23 mouse cellular contexts compared by ENCODE assay signal in genomic region chr7:109813330-109814140, GRCm38 (mm10). TPM values are rescaled to one million over a fixed set of nuclear protein-coding genes. Genes with fewer than 3 reads are reported as not detected.
A peak's percentile ranks its signal among the peaks of the same experiment; 100 is the strongest.
DNase-seq lines count a peak whose midpoint lies in the region; ATAC-seq lines count a peak whose summit lies in the region.
"Had no signal": no experiment of that assay in that cellular context is flagged by ENCODE, and none has a peak within 500 bp of the region (broad histone marks: within the 10 kb centered on the region; RNA-seq: fewer than 3 reads in every experiment).

No protein-coding gene starts in this region.

- no peaks in the 10 kb centered on the region for H3K9me3 ChIP-seq in midbrain, embryonic 11.5 days (ENCODE audit: control insufficient read depth, low read length)
- no peaks in the 10 kb centered on the region for H3K9me3 ChIP-seq in midbrain, embryonic 16.5 days (replicated peaks; ENCODE audit: control insufficient read depth, low read length, poor library complexity, severe bottlenecking)
- H3K9me3 ChIP-seq in midbrain, embryonic 12.5 days = no peaks in the 10 kb centered on the region
- H3K9me3 ChIP-seq in heart, embryonic 10.5 days = no peaks in the 10 kb centered on the region
- H3K9me3 ChIP-seq: embryonic facial prominence, embryonic 13.5 days; hindbrain, embryonic 12.5 days had no signal

- WGBS in midbrain, embryonic 11.5 days = 16% methylated on average over 4 of the region's 4 CpGs
- WGBS in midbrain, embryonic 16.5 days = 13% methylated on average over 4 of the region's 4 CpGs
- WGBS in midbrain, embryonic 12.5 days = 19% methylated on average over 4 of the region's 4 CpGs
- 66% methylated on average over 4 of the region's 4 CpGs for WGBS in heart, embryonic 10.5 days

- H3K36me3 ChIP-seq in midbrain, embryonic 11.5 days (ENCODE audit: control insufficient read depth, insufficient read depth, low read length) = no peaks in the 10 kb centered on the region
- H3K36me3 ChIP-seq in midbrain, embryonic 16.5 days (ENCODE audit: control insufficient read depth, insufficient read depth, low read length) = no peaks in the 10 kb centered on the region
- no peaks in the 10 kb centered on the region for H3K36me3 ChIP-seq in midbrain, embryonic 12.5 days
- no peaks in the 10 kb centered on the region for H3K36me3 ChIP-seq in heart, embryonic 10.5 days
- H3K36me3 ChIP-seq: embryonic facial prominence, embryonic 13.5 days; hindbrain, embryonic 12.5 days had no signal

- no peak overlapping the region for H3K9ac ChIP-seq in midbrain, embryonic 11.5 days (ENCODE audit: low read length)
- no peak overlapping the region for H3K9ac ChIP-seq in midbrain, embryonic 16.5 days (ENCODE audit: low read depth, low read length)
- H3K9ac ChIP-seq in midbrain, embryonic 12.5 days (replicated peaks) = no peak overlapping the region
- H3K9ac ChIP-seq: embryonic facial prominence, embryonic 13.5 days; hindbrain, embryonic 12.5 days had no signal

- H3K27me3 ChIP-seq in midbrain, embryonic 11.5 days (ENCODE audit: control insufficient read depth, insufficient read depth, low read length) = no peaks in the 10 kb centered on the region; the same call in 1 of the 2 replicates
- no peaks in the 10 kb centered on the region for H3K27me3 ChIP-seq in midbrain, embryonic 16.5 days (ENCODE audit: control insufficient read depth, insufficient read depth, low read depth, low read length)
- H3K27me3 ChIP-seq in midbrain, embryonic 12.5 days = peaks cover 34% of the 10 kb centered on the region
- H3K27me3 ChIP-seq in heart, embryonic 10.5 days (ENCODE audit: insufficient read depth, poor library complexity, severe bottlenecking) = no peaks in the 10 kb centered on the region
- H3K27me3 ChIP-seq: embryonic facial prominence, embryonic 13.5 days; hindbrain, embryonic 12.5 days had no signal

- no peak overlapping the region for H3K4me2 ChIP-seq in midbrain, embryonic 11.5 days
- no peak overlapping the region for H3K4me2 ChIP-seq in midbrain, embryonic 16.5 days (ENCODE audit: low read length)
- H3K4me2 ChIP-seq in midbrain, embryonic 12.5 days (replicated peaks) = no peak overlapping the region
- H3K4me2 ChIP-seq: embryonic facial prominence, embryonic 13.5 days; hindbrain, embryonic 12.5 days had no signal

- intact Hi-C loops in heart, postnatal 14 days (cut with DNase I) = no loop called here

- H3K4me3 ChIP-seq in midbrain, embryonic 11.5 days (ENCODE audit: low read depth, low read length) = no peak overlapping the region
- H3K4me3 ChIP-seq in midbrain, embryonic 16.5 days (ENCODE audit: low read depth, low read length) = no peak overlapping the region
- H3K4me3 ChIP-seq in midbrain, embryonic 12.5 days = no peak overlapping the region
- no peak overlapping the region for H3K4me3 ChIP-seq in heart, embryonic 10.5 days
- H3K4me3 ChIP-seq: embryonic facial prominence, embryonic 13.5 days; hindbrain, embryonic 12.5 days; left cerebral cortex, adult 2 months; myocyte had no signal

- peak; percentile 84 for ATAC-seq in midbrain, embryonic 11.5 days (ENCODE audit: low FRiP score)
- ATAC-seq in midbrain, embryonic 16.5 days = no peak
- peak; percentile 73; the same call in 1 of the 2 replicates for ATAC-seq in midbrain, embryonic 12.5 days (ENCODE audit: low FRiP score, low read depth)

- peak; percentile 87 for DNase-seq in midbrain, embryonic 11.5 days (ENCODE audit: low spot score, missing footprints)
- peak; percentile 39 for DNase-seq in embryo, embryonic 9.5 days (ENCODE audit: extremely low spot score)
- DNase-seq in retina, embryonic 14.5 days (ENCODE audit: low spot score) = peak; percentile 27
- no peak for DNase-seq in heart, postnatal 14 days
- no peak for DNase-seq in gastrocnemius, postnatal 25 days
- DNase-seq in heart, embryonic 10.5 days (ENCODE audit: low spot score) = no peak
- DNase-seq: adrenal gland, adult 2 months; cerebellum, postnatal 10 days; gastrocnemius, postnatal 36 days; kidney, adult 8-10 months; kidney, postnatal 36 days; left cerebral cortex, postnatal 4 days; lung, adult 18-20 months; lung, postnatal 14 days; thymus, postnatal 36 days had no signal

- H3K27ac ChIP-seq in midbrain, embryonic 11.5 days (ENCODE audit: low read depth, low read length) = peak overlapping the region; percentile 51
- no peak overlapping the region for H3K27ac ChIP-seq in midbrain, embryonic 16.5 days (ENCODE audit: low read length)
- H3K27ac ChIP-seq in midbrain, embryonic 12.5 days (replicated peaks) = peak overlapping the region; percentile 65
- no peak overlapping the region for H3K27ac ChIP-seq in heart, embryonic 10.5 days
- H3K27ac ChIP-seq: embryonic facial prominence, embryonic 13.5 days; hindbrain, embryonic 12.5 days; left cerebral cortex, adult 2 months had no signal

- H3K4me1 ChIP-seq in midbrain, embryonic 11.5 days (ENCODE audit: control insufficient read depth, insufficient read depth, low read length) = peaks cover 14% of the 10 kb centered on the region; the same call in 1 of the 2 replicates
- H3K4me1 ChIP-seq in midbrain, embryonic 16.5 days (ENCODE audit: control insufficient read depth, insufficient read depth, low read length) = no peaks in the 10 kb centered on the region
- H3K4me1 ChIP-seq in midbrain, embryonic 12.5 days = peaks cover 22% of the 10 kb centered on the region
- H3K4me1 ChIP-seq in heart, embryonic 10.5 days = no peaks in the 10 kb centered on the region
- H3K4me1 ChIP-seq: embryonic facial prominence, embryonic 13.5 days had no signal

RNA-seq across cellular contexts. Expression of gene Nrip3, which starts 31.7 kb away (rescaled TPM):
- polyA plus RNA-seq in midbrain, embryonic 11.5 days (2014; fragmentation: Nextera tagmentation; extraction: Ambion mirVana) = 1.1 and 1.3 TPM in 2 replicates
- polyA plus RNA-seq in midbrain, embryonic 16.5 days (2015; fragmentation: Nextera tagmentation; extraction: Ambion mirVana) = 10.9 and 12.8 TPM in 2 replicates
- polyA plus RNA-seq in midbrain, embryonic 12.5 days (2016; fragmentation: Nextera tagmentation; extraction: Ambion mirVana) = 1.8 and 1.9 TPM in 2 replicates
- under 1 TPM; 0.20 to 0.29 TPM for total RNA-seq in heart, postnatal 14 days (2021)
- under 1 TPM; 0.08 to 0.70 TPM for total RNA-seq in gastrocnemius, postnatal 25 days (2021)
- polyA plus RNA-seq in heart, embryonic 10.5 days (2016; fragmentation: Nextera tagmentation; extraction: Ambion mirVana) = 0.24 and 1.3 TPM in 2 replicates
- total RNA-seq: gastrocnemius, postnatal 36 days; liver, adult 2 months had no signal
- polyA plus RNA-seq: liver, adult 2 months had no signal

RNA-seq across cellular contexts. Expression of gene Scube2, which starts 51.9 kb away (rescaled TPM):
- 3.6 and 4.2 TPM in 2 replicates for polyA plus RNA-seq in midbrain, embryonic 11.5 days (2014; fragmentation: Nextera tagmentation; extraction: Ambion mirVana)
- 1.2 and 2.9 TPM in 2 replicates for polyA plus RNA-seq in midbrain, embryonic 16.5 days (2015; fragmentation: Nextera tagmentation; extraction: Ambion mirVana)
- polyA plus RNA-seq in midbrain, embryonic 12.5 days (2016; fragmentation: Nextera tagmentation; extraction: Ambion mirVana) = 1.7 and 4.7 TPM in 2 replicates
- total RNA-seq in heart, postnatal 14 days (2021) = 10 to 100 TPM; 15.4 to 15.6 TPM
- 1 to 10 TPM; 3.9 to 4.3 TPM for total RNA-seq in gastrocnemius, postnatal 25 days (2021)
- polyA plus RNA-seq in heart, embryonic 10.5 days (2016; fragmentation: Nextera tagmentation; extraction: Ambion mirVana) = 4.7 and 11.3 TPM in 2 replicates
- total RNA-seq: megakaryocyte, adult 5-6 weeks had no signal
- polyA plus RNA-seq: liver, adult 2 months; myocyte had no signal

Comparison
In these comparisons a context has a peak if more than half of its experiments do, and no peak if none do; other contexts are left out.
1. H3K27ac ChIP-seq: peak in midbrain, embryonic 11.5 days (single experiment) and midbrain, embryonic 12.5 days (single experiment); none in midbrain, embryonic 16.5 days (single experiment) and heart, embryonic 10.5 days (single experiment).
2. DNase-seq: peak in midbrain, embryonic 11.5 days (single experiment), embryo, embryonic 9.5 days (single experiment) and retina, embryonic 14.5 days (single experiment); none in heart, postnatal 14 days (0 of 2), gastrocnemius, postnatal 25 days (single experiment) and heart, embryonic 10.5 days (single experiment).